Mouse (Mus musculus) spleen, embryonic (tissue): ENCODE measurements around the gene Frmd4a.
"Not testable (repeated sequence)": the region's sequence is repeated elsewhere in the genome, so short reads cannot be mapped to it uniquely, and the experiment has no call there.

ENCODE experiments used
- CTCF ChIA-PET: fragments of 350-600 bp; sonication (Branson Sonifier 250); formaldehyde crosslinking; loops from one replicate; lab custom pipeline; 2022; lab: Charles Lee

The Frmd4a gene

DNA sequence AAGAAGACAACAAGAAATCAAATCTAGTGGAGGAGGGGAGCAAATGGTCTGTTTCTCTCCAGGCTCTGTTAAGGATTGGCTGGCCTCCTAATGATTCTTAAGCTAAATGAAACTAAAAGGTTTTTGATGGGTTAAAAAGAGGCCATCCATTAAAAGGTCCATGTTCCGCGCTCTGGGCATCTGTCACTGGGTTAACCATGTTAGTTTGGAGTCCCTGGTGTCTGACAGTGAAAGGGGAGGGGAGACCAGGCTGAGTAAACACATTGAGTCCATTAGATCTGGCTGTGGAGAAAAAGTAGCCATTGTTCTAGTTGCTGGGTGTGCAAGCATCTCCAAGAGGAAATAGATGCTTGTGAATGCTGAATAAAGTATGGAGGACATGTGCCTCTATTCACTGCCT, 534.3 kb downstream of the Frmd4a start:
- CTCF ChIA-PET = no interaction called here

- CTCF ChIA-PET = no interaction called here
Observed at GRCm38 (mm10) chr2:4552486-4552885, 535.0 kb downstream of the Frmd4a start.

GRCm38 (mm10) chr2:4555221-4555631, 537.7 kb downstream of the Frmd4a start:
- CTCF ChIA-PET = no interaction called here

DNA sequence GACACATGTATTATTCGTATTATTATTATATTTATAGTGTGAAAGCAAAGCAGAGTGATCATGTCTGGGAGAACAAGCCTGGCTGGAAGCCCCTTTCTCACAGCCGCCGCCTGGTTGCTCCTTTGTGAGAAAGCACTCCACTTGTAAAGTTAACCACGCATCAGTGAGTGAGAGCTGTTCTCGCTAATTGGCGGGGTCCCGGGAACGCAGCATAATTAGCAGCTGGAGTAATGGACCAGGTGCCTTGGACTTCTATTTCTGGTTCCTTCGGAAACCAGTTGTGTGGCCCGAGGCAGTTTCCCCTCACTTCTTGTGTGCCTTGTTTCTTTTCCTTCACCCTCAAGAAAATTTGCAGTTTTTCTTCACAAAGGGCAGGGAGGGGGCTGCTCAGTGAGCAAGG, 538.7 kb downstream of the Frmd4a start:
- CTCF ChIA-PET = interaction anchor here (0.6 kb wide), 1 partner anchor 13 kb away, joined by 4 read pairs; no protein-coding TSS in a partner anchor

DNA sequence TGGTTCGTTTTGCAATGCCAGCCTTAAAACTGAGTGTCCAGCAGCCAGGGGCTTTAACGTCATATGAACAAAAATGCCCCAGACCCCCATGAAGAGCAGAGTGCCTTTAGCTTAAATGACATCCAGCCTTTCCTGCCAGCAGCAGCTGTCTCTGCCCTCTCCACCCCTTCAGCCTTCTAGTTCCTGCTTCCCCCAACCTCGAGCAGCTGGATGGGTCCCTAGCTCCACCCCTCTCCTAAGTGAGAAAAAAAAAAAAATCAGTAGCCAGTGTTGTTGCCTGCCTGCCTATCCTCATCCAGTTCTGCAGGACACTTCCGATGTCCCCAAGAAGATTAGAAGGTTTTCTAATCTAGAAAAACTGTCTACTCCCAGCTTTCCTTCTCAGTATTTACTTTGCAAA, 539.5 kb downstream of the Frmd4a start:
- CTCF ChIA-PET = interaction anchor here (0.6 kb wide), 1 partner anchor 33 kb away, joined by 4 read pairs; no protein-coding TSS in a partner anchor

GRCm38 (mm10) chr2:4557466-4557865, 539.9 kb downstream of the Frmd4a start:
- CTCF ChIA-PET = interaction anchor here (0.6 kb wide), 1 partner anchor 33 kb away, joined by 4 read pairs; no protein-coding TSS in a partner anchor

DNA sequence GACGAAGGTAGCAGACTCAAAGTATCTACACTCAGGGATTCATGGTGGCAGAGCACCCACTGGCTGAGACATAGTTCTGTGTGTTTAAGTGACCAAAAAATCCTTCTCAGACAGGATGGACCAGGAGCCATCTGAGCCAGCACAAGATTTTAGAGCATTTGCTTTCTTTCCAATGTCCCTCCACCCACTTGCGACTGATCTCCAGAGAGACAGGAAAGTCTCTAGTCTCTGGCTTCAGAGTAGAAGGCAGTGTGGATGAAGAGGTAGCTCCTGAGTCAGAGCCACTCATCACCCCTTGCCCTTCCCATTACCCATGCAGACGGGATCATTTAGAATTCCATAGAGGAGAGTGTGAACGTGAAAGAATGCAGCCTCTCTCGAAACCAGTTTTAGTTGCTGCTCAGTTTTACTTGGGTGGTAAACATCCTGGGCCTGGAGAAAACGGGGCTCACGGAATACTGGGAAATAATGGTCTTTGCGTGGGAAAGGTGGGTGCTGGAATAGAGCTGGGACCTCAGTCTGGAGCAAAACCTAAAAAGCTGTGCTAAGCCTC, 541.2 kb downstream of the Frmd4a start:
- CTCF ChIA-PET = no interaction called here

DNA sequence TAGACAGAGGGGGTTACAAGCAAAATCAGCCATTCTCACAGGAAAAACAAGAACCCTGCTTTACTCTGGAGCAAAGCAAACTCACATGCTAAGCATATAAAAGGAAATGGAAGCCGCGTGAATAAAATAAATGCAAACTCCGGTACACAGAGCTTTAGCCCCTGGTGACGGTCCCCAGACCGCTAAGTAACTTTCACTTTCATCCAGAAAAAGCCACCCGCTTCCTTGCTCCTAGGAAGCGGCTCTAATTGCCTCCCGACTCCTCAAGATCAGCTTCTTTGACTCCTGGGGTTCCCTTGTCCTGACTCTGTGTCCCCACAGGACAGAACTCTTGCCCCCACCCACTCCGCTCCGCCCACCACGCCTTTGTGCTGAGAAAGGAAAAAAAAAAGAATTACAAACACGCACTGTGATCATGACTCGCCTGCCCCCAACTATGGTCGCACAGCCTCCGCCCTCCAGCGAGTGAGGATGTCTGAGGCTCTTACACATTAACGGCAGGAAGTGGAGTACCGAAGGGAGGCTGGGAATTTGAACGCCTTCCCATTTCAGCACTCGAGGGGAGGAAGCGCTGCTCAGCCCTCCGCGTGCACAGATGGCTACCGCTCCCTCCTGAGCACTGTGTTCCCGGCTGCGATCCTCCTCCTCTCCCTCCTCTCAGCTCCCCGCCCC, 541.8 kb downstream of the Frmd4a start:
- CTCF ChIA-PET = no interaction called here

DNA sequence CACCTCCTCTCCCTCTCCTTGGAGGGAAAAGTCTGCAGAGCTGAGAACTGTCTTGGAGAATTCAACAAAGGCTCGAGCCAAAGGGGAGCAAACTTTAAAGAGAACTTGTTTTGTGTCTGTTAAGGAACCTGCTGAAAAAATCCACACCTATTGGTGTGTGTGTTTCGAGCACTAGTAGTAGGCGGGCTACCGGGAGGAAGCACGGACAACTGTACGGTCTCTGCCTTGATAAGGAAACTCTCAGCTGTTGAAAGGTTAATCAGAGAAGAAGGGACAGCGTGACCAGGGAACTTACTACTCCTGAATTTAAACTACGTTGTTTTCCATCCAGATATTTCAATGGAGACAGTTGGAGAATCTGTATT, 542.3 kb downstream of the Frmd4a start:
- CTCF ChIA-PET = no interaction called here

GRCm38 (mm10) chr2:4560516-4560915, 543.0 kb downstream of the Frmd4a start:
- CTCF ChIA-PET = not testable (repeated sequence)

- CTCF ChIA-PET = no interaction called here
Observed at GRCm38 (mm10) chr2:4561196-4561595, 543.7 kb downstream of the Frmd4a start.

GRCm38 (mm10) chr2:4562373-4562772, 544.9 kb downstream of the Frmd4a start:
- CTCF ChIA-PET = no interaction called here

DNA sequence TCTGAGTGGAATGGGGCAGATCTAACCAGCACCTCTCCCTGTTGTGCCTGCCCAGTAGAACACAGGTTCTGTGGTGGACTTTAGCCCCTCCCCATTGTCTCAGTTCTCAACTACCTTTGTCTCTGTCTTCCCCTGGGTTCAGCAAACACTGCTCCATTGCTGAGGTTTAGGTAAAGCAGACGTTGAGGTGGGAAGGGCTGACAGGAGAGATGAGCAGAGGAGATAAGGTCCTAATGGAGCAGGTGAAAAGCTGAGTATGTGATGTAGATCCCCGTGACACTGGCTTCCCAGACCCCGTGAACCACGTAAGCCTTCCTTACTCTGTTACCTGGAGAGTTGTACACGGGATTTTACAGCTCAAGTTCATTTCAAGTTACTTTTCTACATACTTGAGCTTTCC, 545.3 kb downstream of the Frmd4a start:
- CTCF ChIA-PET = no interaction called here

GRCm38 (mm10) chr2:4563322-4563721, 545.8 kb downstream of the Frmd4a start:
- CTCF ChIA-PET = no interaction called here

DNA sequence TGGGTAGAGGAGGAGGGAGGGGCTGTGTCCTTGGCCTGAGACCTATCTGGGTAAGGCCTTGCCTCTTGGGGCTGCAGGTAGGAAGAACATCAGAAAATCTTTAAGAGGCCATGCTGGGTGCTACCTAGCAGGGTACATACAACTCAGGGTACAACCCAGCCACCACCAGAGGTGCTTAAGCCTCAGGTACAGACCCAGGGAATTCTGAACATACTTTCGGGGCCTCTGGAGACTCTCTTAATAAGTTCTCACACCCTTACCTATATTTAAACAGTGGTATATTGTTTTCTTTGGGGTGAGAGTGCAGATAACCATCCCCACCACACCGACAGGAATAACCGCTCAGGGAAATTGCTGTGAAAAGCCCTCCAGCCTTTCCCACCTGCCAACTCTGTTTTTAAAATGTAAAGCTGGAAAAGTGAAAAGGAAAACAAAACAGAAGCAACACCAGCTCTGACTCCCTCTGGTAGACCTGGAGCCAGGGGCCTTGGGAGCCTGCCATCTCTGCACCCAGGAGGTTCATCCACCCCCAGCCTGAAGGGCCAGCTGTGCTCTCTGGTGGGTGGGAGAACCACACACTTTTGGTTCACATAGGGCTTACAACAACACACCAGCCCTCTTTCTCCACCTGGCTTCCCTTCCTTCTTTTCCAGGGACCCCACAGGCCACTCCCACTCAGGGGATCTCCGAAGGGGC, 548.9 kb downstream of the Frmd4a start:
- CTCF ChIA-PET = no interaction called here

DNA sequence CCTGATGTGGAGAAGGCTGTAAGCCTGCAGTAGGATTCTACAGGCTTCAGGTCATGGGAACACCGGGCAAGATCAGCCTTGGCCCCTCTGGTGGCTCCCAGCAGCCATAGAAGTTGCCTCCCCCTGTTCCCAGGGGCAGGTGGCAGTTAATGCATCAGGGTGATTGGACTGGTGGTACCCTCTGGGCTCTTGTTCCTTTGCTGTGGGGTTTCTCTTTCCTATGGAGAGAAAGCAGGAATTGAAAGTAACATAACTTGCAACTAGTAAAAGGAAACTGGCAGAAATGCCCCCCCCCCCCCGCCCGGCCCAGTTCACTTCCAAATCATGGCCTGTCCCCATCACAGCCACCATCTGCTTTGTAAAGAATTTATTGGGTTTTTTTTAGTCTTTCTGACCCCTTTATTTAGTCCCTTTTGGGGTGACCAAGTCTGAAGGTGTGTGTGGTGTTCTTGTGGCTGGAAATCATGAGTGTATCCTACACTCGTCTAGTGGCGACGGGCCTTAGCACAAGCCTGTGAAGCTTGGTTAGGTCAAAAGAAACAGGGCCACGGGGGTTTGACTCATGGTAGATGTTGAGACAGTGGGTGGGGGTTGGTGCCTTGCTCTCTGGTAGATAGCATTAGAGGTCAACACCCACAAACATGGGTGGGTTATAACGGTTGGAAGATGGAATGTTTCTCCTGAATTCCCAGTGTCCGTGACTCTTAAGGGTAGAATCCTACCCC, 549.6 kb downstream of the Frmd4a start:
- CTCF ChIA-PET = no interaction called here

GRCm38 (mm10) chr2:4568967-4569366, 551.5 kb downstream of the Frmd4a start:
- CTCF ChIA-PET = no interaction called here

DNA sequence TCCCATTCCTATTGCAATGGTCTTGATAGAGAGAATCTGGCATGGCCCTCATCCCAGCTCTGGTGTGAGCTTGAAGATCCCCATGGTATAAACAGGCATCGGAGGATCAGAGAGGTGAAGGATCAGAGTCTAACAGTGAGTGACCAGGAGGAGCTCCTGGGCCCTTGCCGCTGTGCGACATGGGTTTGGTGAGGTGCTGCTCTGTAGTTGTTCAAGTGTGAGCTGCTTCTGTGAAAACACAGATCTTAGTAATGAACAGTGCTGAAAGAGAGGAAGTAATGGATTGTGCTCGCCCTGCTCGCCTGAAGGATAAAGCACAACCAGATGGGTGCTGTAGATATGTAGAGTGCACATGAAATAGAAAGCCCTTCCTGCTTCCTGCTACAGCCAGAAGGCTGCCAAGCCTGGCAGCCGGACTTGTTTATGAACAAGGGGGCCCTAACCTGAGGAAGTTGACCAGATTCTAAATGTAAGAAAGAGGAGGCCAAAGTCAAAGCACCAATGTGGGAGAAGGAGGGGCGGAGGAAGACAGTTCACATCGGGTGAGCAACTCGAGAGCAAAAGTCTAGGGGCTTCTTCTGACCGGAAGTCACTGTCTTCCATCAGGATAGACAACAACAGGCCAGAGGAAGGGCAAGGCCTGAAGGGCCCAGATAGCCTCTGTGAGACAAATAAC, 552.8 kb downstream of the Frmd4a start:
- CTCF ChIA-PET = no interaction called here

DNA sequence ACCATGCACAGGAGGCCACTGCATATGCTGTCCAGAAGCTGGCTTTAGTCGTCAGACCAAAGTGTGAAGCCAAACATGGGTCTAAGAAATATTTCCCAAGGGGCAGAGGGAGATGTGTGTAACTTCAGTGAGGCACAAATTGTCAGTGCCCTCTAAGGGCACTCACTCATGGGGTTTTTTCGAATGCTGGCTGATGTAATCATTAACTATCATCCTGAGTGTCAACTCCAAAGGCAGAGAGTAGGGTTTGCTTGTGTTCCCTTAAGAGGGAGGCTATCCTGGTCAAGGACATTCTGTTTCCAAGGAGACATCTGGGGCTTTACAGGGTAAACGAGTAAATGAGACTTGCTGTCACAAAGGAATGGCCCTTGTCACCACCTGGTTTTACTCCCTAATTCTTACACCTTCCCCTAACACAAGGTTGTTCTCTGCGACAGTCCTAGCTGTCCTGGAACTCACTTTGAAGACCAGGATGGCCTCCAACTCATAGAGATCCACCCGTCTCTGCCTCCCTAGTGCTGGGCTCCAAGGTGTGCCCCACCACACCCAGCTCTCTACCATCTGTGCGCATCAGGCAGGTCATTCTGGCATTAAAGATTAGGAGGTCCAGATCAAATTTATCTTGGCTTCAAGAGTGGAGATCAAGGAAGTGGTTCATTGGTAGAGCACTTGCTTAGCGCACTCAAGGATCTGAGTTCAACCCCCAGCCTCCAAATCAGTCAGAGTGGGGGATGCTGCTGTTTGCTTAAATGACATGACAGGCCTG, 555.2 kb downstream of the Frmd4a start:
- CTCF ChIA-PET = no interaction called here

GRCm38 (mm10) chr2:4573386-4573785, 555.9 kb downstream of the Frmd4a start:
- CTCF ChIA-PET = no interaction called here

GRCm38 (mm10) chr2:4574251-4574650, 556.7 kb downstream of the Frmd4a start:
- CTCF ChIA-PET = no interaction called here
